Mouse (Mus musculus): Measurements from ENCODE around the gene Neurog2. TPM values are rescaled to one million over a fixed set of nuclear protein-coding genes. Genes with fewer than 3 reads are reported as not detected.

The Neurog2 gene
- polyA plus RNA-seq (2014; fragmentation: Nextera tagmentation; extraction: Ambion mirVana), result not detected in 2 replicates

- H3K9ac ChIP-seq (replicated peaks; ENCODE audit: low read depth, low read length), result no peak within 1 kb of the TSS
- H3K9me3 ChIP-seq (ENCODE audit: control insufficient read depth, low read depth, low read length), result no peaks in the 10 kb centered on the region
- H3K4me2 ChIP-seq (replicated peaks; ENCODE audit: low read depth, low read length), result peak within 1 kb of the TSS; percentile 68
- no peak within 1 kb of the TSS for H3K27ac ChIP-seq (ENCODE audit: low read length)
- peak; percentile 35 for ATAC-seq (ENCODE audit: insufficient number of reproducible peaks, insufficient read depth, low FRiP score, low read depth)
- peaks cover 20% of the 10 kb centered on the region for H3K4me1 ChIP-seq (ENCODE audit: control insufficient read depth, insufficient read depth, low read length)
- H3K27me3 ChIP-seq (ENCODE audit: control insufficient read depth, insufficient read depth, low read length), result peaks cover 76% of the 10 kb centered on the region
- H3K4me3 ChIP-seq (ENCODE audit: low read depth, low read length), result peak within 1 kb of the TSS; percentile 31
- no peaks in the 10 kb centered on the region for H3K36me3 ChIP-seq (ENCODE audit: control insufficient read depth, insufficient read depth, low read length)
- under 1% methylated on average over 92 of the region's 92 CpGs for WGBS
These were observed at the start of gene Neurog2 for GRCm38 (mm10) chr3:127633080-127634032. Neurog2 (plus strand) TSS chr3:127633135.

- H3K36me3 ChIP-seq (ENCODE audit: control insufficient read depth, insufficient read depth, low read length), result peaks cover 5% of the 10 kb centered on the region
These were observed 35.8 kb upstream of the Neurog2 start for GRCm38 (mm10) chr3:127597136-127597535.

GRCm38 (mm10) chr3:127608109-127608508, 24.8 kb upstream of the Neurog2 start:
- Histone ChIP-seq H3K4me1 (ENCODE audit: control insufficient read depth, insufficient read depth, low read length) (no peaks in the 10 kb centered on the region), H3K9ac (replicated peaks; ENCODE audit: low read depth, low read length) (no peak overlapping the region), H3K4me3 (ENCODE audit: low read depth, low read length) (no peak overlapping the region), H3K27ac (ENCODE audit: low read length) (no peak overlapping the region), H3K36me3 (ENCODE audit: control insufficient read depth, insufficient read depth, low read length) (peaks cover 19% of the 10 kb centered on the region), H3K9me3 (ENCODE audit: control insufficient read depth, low read depth, low read length) (no peaks in the 10 kb centered on the region), H3K4me2 (replicated peaks; ENCODE audit: low read depth, low read length) (no peak overlapping the region), H3K27me3 (ENCODE audit: control insufficient read depth, insufficient read depth, low read length) (no peaks in the 10 kb centered on the region)
- WGBS, result 84% methylated on average over 2 of the region's 2 CpGs
- ATAC-seq (ENCODE audit: insufficient number of reproducible peaks, insufficient read depth, low FRiP score, low read depth), result no peak

More at GRCm38 (mm10) chr3:127597136-127597535, 35.8 kb upstream of the Neurog2 start:
- no peaks in the 10 kb centered on the region for H3K4me1 ChIP-seq (ENCODE audit: control insufficient read depth, insufficient read depth, low read length)
- H3K4me2 ChIP-seq (replicated peaks; ENCODE audit: low read depth, low read length), result no peak overlapping the region
- H3K9ac ChIP-seq (replicated peaks; ENCODE audit: low read depth, low read length), result no peak overlapping the region
- no peak overlapping the region for H3K4me3 ChIP-seq (ENCODE audit: low read depth, low read length)
- 81% methylated on average over 1 of the region's 1 CpGs for WGBS
- no peak overlapping the region for H3K27ac ChIP-seq (ENCODE audit: low read length)
- ATAC-seq (ENCODE audit: insufficient number of reproducible peaks, insufficient read depth, low FRiP score, low read depth), result no peak
- no peaks in the 10 kb centered on the region for H3K9me3 ChIP-seq (ENCODE audit: control insufficient read depth, low read depth, low read length)
- no peaks in the 10 kb centered on the region for H3K27me3 ChIP-seq (ENCODE audit: control insufficient read depth, insufficient read depth, low read length)

- H3K4me2 ChIP-seq (replicated peaks; ENCODE audit: low read depth, low read length), result peak overlapping the region; percentile 63
- H3K36me3 ChIP-seq (ENCODE audit: control insufficient read depth, insufficient read depth, low read length), result no peaks in the 10 kb centered on the region
- peak; percentile 59; the same call in 1 of the 2 replicates for ATAC-seq (ENCODE audit: insufficient number of reproducible peaks, insufficient read depth, low FRiP score, low read depth)
- peak overlapping the region; percentile 27 for H3K4me3 ChIP-seq (ENCODE audit: low read depth, low read length)
- peaks cover 31% of the 10 kb centered on the region for H3K27me3 ChIP-seq (ENCODE audit: control insufficient read depth, insufficient read depth, low read length)
- 0 out of 2 replicates have a peak, but pooled peaks cover 6% of the 10 kb centered on the region for H3K4me1 ChIP-seq (ENCODE audit: control insufficient read depth, insufficient read depth, low read length)
- WGBS, result under 1% methylated on average over 36 of the region's 36 CpGs
- H3K9ac ChIP-seq (replicated peaks; ENCODE audit: low read depth, low read length), result no peak overlapping the region
- H3K27ac ChIP-seq (ENCODE audit: low read length), result no peak overlapping the region
- H3K9me3 ChIP-seq (ENCODE audit: control insufficient read depth, low read depth, low read length), result no peaks in the 10 kb centered on the region
These were observed 7.6 kb upstream of the Neurog2 start for GRCm38 (mm10) chr3:127625296-127625695.

GRCm38 (mm10) chr3:127625701-127626399, 7.1 kb upstream of the Neurog2 start:
- H3K4me3 ChIP-seq (ENCODE audit: low read depth, low read length), result peak overlapping the region; percentile 27
- 0 out of 2 replicates have a peak, but pooled peaks have one; percentile 34 for ATAC-seq (ENCODE audit: insufficient number of reproducible peaks, insufficient read depth, low FRiP score, low read depth)
- H3K27me3 ChIP-seq (ENCODE audit: control insufficient read depth, insufficient read depth, low read length), result peaks cover 37% of the 10 kb centered on the region
- peak overlapping the region; percentile 63 for H3K4me2 ChIP-seq (replicated peaks; ENCODE audit: low read depth, low read length)
- no peak overlapping the region for H3K27ac ChIP-seq (ENCODE audit: low read length)
- H3K36me3 ChIP-seq (ENCODE audit: control insufficient read depth, insufficient read depth, low read length), result no peaks in the 10 kb centered on the region
- H3K9ac ChIP-seq (replicated peaks; ENCODE audit: low read depth, low read length), result no peak overlapping the region
- 1% methylated on average over 28 of the region's 28 CpGs for WGBS
- H3K9me3 ChIP-seq (ENCODE audit: control insufficient read depth, low read depth, low read length), result no peaks in the 10 kb centered on the region
- 0 out of 2 replicates have a peak, but pooled peaks cover 6% of the 10 kb centered on the region for H3K4me1 ChIP-seq (ENCODE audit: control insufficient read depth, insufficient read depth, low read length)

- Histone ChIP-seq H3K4me2 (replicated peaks; ENCODE audit: low read depth, low read length) (no peak overlapping the region), H3K4me1 (ENCODE audit: control insufficient read depth, insufficient read depth, low read length) (0 out of 2 replicates have a peak, but pooled peaks cover 6% of the 10 kb centered on the region), H3K27me3 (ENCODE audit: control insufficient read depth, insufficient read depth, low read length) (peaks cover 42% of the 10 kb centered on the region), H3K27ac (ENCODE audit: low read length) (no peak overlapping the region), H3K36me3 (ENCODE audit: control insufficient read depth, insufficient read depth, low read length) (no peaks in the 10 kb centered on the region), H3K9me3 (ENCODE audit: control insufficient read depth, low read depth, low read length) (no peaks in the 10 kb centered on the region), H3K9ac (replicated peaks; ENCODE audit: low read depth, low read length) (no peak overlapping the region), H3K4me3 (ENCODE audit: low read depth, low read length) (0 out of 2 replicates have a peak overlapping the region, but pooled peaks have one; percentile 27)
- no peak for ATAC-seq (ENCODE audit: insufficient number of reproducible peaks, insufficient read depth, low FRiP score, low read depth)
- WGBS, result 10% methylated on average over 3 of the region's 3 CpGs
These were observed 6.4 kb upstream of the Neurog2 start for GRCm38 (mm10) chr3:127626524-127626923.

- ATAC-seq (ENCODE audit: insufficient number of reproducible peaks, insufficient read depth, low FRiP score, low read depth), result no peak
- no peaks in the 10 kb centered on the region for H3K9me3 ChIP-seq (ENCODE audit: control insufficient read depth, low read depth, low read length)
- H3K9ac ChIP-seq (replicated peaks; ENCODE audit: low read depth, low read length), result no peak overlapping the region
- H3K36me3 ChIP-seq (ENCODE audit: control insufficient read depth, insufficient read depth, low read length), result no peaks in the 10 kb centered on the region
- 1% methylated on average over 28 of the region's 28 CpGs for WGBS
- H3K4me2 ChIP-seq (replicated peaks; ENCODE audit: low read depth, low read length), result no peak overlapping the region
- no peak overlapping the region for H3K27ac ChIP-seq (ENCODE audit: low read length)
- H3K4me3 ChIP-seq (ENCODE audit: low read depth, low read length), result no peak overlapping the region
- peaks cover 6% of the 10 kb centered on the region; the same call in 1 of the 2 replicates for H3K4me1 ChIP-seq (ENCODE audit: control insufficient read depth, insufficient read depth, low read length)
- peaks cover 50% of the 10 kb centered on the region for H3K27me3 ChIP-seq (ENCODE audit: control insufficient read depth, insufficient read depth, low read length)
These were observed 5.6 kb upstream of the Neurog2 start for GRCm38 (mm10) chr3:127627151-127627955.

- H3K36me3 ChIP-seq (ENCODE audit: control insufficient read depth, insufficient read depth, low read length), result no peaks in the 10 kb centered on the region
- no peak overlapping the region for H3K9ac ChIP-seq (replicated peaks; ENCODE audit: low read depth, low read length)
- WGBS, result 5% methylated on average over 9 of the region's 9 CpGs
- no peak overlapping the region for H3K4me2 ChIP-seq (replicated peaks; ENCODE audit: low read depth, low read length)
- ATAC-seq (ENCODE audit: insufficient number of reproducible peaks, insufficient read depth, low FRiP score, low read depth), result no peak
- peaks cover 55% of the 10 kb centered on the region for H3K27me3 ChIP-seq (ENCODE audit: control insufficient read depth, insufficient read depth, low read length)
- no peak overlapping the region for H3K4me3 ChIP-seq (ENCODE audit: low read depth, low read length)
- H3K4me1 ChIP-seq (ENCODE audit: control insufficient read depth, insufficient read depth, low read length), result peaks cover 9% of the 10 kb centered on the region; the same call in 1 of the 2 replicates
- H3K9me3 ChIP-seq (ENCODE audit: control insufficient read depth, low read depth, low read length), result no peaks in the 10 kb centered on the region
- no peak overlapping the region for H3K27ac ChIP-seq (ENCODE audit: low read length)
These were observed 5.0 kb upstream of the Neurog2 start for GRCm38 (mm10) chr3:127627956-127628310.

Data from stomach, embryonic 14.5 days (tissue).